Mouse (Mus musculus) kidney, adult 2 months (tissue): Measurements from ENCODE around the gene Plekhn1. TPM values are rescaled to one million over a fixed set of nuclear protein-coding genes. Genes with fewer than 3 reads are reported as not detected.

Source experiments
- DNase-seq: peaks from one replicate; pipeline ENCODE4 v3.0.0; 2021
- H3K27ac ChIP-seq: fragments of 200-500 bp; 2 replicates; pipeline ENCODE4 v1.5.1; 2012; ENCODE audit warnings: low read depth, low read length, control low read depth, inconsistent platforms; ENCODE audit not compliant: insufficient read depth
- H3K27me3 ChIP-seq: fragments of 200-500 bp; replicated peaks from 2 replicates; pipeline ENCODE4 v1.6.1; 2012; ENCODE audit warnings: mild to moderate bottlenecking, moderate library complexity, low read length, inconsistent platforms; ENCODE audit not compliant: control insufficient read depth, insufficient read depth
- H3K36me3 ChIP-seq: fragments of 200-500 bp; 2 replicates; pipeline ENCODE4 v1.6.1; 2012; ENCODE audit warnings: mild to moderate bottlenecking, moderate library complexity, low read length, inconsistent platforms; ENCODE audit not compliant: control insufficient read depth, insufficient read depth
- H3K4me1 ChIP-seq: fragments of 200-500 bp; 2 replicates; pipeline ENCODE4 v1.6.1; 2011; ENCODE audit warnings: low read length; ENCODE audit not compliant: control insufficient read depth, insufficient read depth
- H3K4me3 ChIP-seq: fragments of 200-500 bp; 2 replicates; pipeline ENCODE4 v1.5.1; 2011; ENCODE audit warnings: mild to moderate bottlenecking, low read depth, low read length, control low read depth; ENCODE audit not compliant: insufficient read depth
- CTCF ChIP-seq: fragments of 200-500 bp; conservative IDR thresholded peaks from 2 replicates; pipeline ENCODE4 v1.5.1; 2011; ENCODE audit warnings: low read depth, mild to moderate bottlenecking, control low read depth, low read length, moderate library complexity, mixed read lengths; ENCODE audit not compliant: insufficient read depth, insufficient read length
- POLR2A ChIP-seq: fragments of 200-500 bp; IDR thresholded peaks from one replicate; pipeline ENCODE4 v1.6.1; 2011; ENCODE audit warnings: low read depth, low read length, control low read depth
- WGBS: fragments of 180-500 bp; shearing (Covaris S2); methylation state at CpG from one replicate; pipeline ENCODE4 v1.1.7; 2018; 5-methylcytosine and 5-hydroxymethylcytosine counted together
- polyA plus RNA-seq: library from polyadenylated mRNA; depleted of rRNA; stranded (reverse); fragments of >200 nt; gene quantifications from 2 replicates; pipeline ENCODE4 v1.2.3, GENCODE M21; 2012

Plekhn1 gene
- polyA plus RNA-seq, 1 experiment, result 34.8 TPM

DNA sequence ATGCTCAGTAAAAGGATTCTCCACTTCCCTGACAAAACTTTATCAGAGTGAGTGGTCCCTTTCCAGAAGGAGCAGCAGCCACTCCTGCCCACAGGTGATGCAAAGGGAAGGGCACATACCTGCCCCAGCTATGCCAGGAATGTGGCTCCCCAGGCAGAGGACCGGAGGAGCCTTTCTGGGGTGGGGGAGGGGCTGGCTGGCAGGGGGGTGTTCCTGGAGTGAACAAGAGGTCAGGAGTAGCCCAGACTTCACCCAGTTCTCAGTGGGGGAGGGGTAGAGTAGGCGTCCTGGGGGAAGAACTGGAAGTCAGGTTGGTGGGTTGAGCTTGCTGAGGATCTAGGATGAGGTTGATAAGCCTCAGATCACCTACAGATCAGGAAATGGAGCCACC is 41.5 kb downstream of the Plekhn1 start:
- 25% methylated on average over 2 of the region's 2 CpGs for WGBS
- DNase-seq, result peak; percentile 71
- Histone ChIP-seq H3K4me1 (peaks cover 56% of the 10 kb centered on the region), H3K4me3 (no peak overlapping the region), H3K27me3 (no peaks in the 10 kb centered on the region), H3K27ac (peak overlapping the region; percentile 98), H3K36me3 (no peaks in the 10 kb centered on the region)
- no peak for TF ChIP-seq CTCF
- no peak for TF ChIP-seq POLR2A

DNA sequence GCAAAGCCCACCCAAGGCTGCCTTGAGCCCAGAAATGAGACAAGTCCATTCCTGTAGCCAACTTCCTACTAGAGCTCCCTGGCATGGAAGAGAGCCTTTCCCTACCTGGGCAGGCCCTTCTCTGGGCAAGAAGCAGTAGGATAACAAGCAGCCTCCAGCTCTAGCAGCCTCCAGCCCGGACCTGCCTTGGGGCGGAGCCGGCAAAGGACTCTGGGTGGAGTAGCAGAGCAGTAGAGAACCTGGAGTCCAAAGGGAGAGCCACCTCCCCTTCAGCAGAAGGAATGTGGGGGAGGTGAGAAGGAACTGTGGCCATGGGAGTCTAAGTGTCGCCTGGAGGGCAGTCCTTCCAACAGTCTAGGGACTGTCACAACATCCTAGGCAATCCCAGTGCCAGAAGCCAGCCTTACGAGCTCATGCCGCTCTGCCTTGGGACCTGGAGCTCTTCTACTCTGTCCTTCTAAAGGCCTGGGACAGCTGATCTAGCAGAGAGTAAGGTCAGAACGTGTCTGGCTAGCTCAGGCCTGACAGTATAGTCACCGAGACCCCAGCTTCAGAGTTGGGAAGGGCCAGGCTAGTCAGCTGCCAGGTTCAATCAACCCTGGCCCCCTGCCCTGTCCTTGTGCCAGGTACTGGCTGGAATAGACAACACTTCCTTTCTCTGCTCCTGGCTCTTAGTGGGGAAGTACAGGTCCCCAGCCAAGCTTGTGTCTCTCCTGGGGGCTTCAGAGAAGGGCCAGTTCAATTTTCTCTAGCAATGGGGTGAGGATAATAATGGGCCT is 42.0 kb downstream of the Plekhn1 start:
- Histone ChIP-seq H3K4me1 (peaks cover 56% of the 10 kb centered on the region), H3K27ac (peak overlapping the region; percentile 98)
- WGBS, result 33% methylated on average over 8 of the region's 8 CpGs

DNA sequence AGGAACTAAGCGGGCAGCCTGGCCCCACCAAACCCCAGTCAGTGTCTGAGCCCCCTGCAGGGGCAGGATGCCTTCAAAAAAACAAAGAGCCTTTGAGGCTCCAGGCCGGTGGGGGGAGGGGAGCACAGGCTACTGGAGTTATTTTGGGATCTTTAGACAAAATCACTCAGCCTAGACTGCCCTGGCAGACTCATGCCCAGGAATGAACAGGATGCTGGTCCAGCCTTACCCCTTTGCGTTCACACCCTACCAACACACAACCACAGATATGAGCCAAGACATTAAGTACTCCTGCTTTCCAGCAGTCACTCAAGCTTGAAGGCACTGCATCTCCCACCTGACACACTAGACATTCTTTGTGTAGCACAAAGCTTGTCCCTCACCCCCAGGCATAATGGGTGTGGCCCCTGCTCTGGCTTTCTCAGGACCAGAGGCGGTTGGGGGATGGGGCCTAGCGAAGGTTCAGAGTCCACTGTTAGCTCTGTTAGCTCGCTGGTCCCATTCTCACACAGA is 45.8 kb downstream of the Plekhn1 start:
- TF ChIP-seq CTCF (no peak), POLR2A (no peak)
- H3K27ac ChIP-seq, result peak overlapping the region; percentile 12; the same call in 1 of the 2 replicates

More for the DNA sequence above, 42.0 kb downstream of the Plekhn1 start:
- TF ChIP-seq POLR2A (peak; percentile 22), CTCF (no peak)
- Histone ChIP-seq H3K27me3 (no peaks in the 10 kb centered on the region), H3K4me3 (peak overlapping the region; percentile 20; the same call in 1 of the 2 replicates), H3K36me3 (no peaks in the 10 kb centered on the region)
- DNase-seq, result peak; percentile 92

DNA sequence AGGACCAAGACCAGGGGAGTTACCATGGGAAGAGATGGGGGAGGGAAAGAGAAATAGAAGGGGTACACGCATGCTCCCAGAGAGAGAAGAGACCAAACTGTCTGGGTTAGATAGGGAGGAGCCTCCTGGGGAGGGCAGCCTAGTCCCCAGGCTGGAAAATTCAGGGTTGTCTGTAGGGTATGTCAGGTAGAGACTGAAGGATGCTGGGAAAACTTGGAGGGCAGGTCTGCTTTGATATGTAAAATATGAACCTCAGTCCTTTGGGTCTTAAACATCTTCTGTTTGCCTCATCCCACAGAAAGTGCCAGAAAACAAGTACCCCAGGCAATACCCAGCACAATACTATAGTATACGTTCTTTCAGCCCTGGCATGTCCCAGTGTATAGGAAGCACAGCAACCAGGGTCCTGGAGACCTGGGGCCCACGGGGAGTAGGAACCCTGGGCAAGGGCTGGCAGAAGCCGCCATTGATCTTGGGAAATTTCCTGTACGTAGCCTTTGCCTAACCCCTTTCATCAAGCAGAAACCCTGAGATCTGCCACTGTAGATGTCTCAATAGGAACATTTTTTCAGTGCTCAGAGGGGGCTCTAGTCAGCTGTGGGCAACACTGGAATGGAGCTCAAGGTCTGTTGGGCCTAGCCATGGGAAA is 46.4 kb downstream of the Plekhn1 start:
- H3K4me1 ChIP-seq, result peaks cover 40% of the 10 kb centered on the region
- no peak overlapping the region for H3K27ac ChIP-seq
- WGBS, result 83% methylated on average over 5 of the region's 5 CpGs
- TF ChIP-seq POLR2A (no peak), CTCF (no peak)
- H3K36me3 ChIP-seq, result no peaks in the 10 kb centered on the region
- DNase-seq, result no peak
- no peak overlapping the region for H3K4me3 ChIP-seq
- no peaks in the 10 kb centered on the region for H3K27me3 ChIP-seq

More for the DNA sequence above, 45.8 kb downstream of the Plekhn1 start:
- no peaks in the 10 kb centered on the region for H3K27me3 ChIP-seq
- WGBS, result 41% methylated on average over 6 of the region's 6 CpGs
- no peaks in the 10 kb centered on the region for H3K36me3 ChIP-seq
- DNase-seq, result peak; percentile 77
- H3K4me1 ChIP-seq, result peaks cover 46% of the 10 kb centered on the region
- H3K4me3 ChIP-seq, result no peak overlapping the region

DNA sequence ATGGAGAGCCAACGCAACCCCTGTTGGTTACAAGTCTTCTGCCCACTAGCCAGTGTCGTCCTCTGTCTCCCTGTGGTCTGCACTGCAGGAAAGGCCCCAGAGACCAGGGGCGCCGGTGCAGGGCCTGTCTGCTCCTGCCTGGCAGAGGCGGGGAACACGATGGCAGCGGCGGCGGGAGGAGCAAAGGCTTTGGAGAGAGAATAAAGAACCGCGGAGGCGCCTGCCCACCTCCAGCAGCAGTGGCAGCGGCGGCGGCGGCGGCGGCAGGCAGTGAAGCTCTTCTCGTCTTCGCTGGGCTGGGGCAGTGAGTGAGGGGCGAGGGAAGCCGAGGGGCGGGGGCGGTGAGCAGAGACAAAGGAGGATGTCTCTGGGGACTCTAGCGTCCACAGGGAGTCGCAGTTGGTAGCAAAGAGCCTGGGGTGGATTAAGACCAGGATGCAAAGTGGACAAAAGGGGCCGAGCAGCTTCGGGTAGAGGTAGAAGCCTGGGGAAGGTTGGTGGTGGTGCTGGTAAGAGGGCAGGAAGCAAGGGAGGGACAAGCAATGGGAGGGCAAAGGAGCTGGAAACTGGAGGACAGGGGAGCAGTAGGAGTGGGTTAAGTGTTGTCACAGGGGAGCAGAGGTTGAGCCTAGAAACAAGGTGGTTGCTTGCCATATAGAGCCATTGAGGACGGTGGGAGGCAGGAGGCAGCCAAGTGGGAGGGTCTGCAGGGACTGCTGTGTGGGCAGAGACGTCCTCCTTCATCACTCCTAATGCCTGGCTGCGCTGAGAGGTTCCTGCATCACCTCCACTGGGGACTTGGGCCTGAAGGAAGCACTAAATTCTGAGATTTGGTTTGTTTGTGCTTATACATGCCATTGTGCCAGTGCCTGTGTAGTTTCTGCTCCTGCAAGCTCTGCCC is 48.5 kb downstream of the Plekhn1 start:
- no peaks in the 10 kb centered on the region for H3K27me3 ChIP-seq
- no peak overlapping the region for H3K4me3 ChIP-seq
- no peak for TF ChIP-seq POLR2A
- no peak for TF ChIP-seq CTCF
- no peak overlapping the region for H3K27ac ChIP-seq
- WGBS, result 58% methylated on average over 31 of the region's 31 CpGs
- no peaks in the 10 kb centered on the region for H3K36me3 ChIP-seq
- H3K4me1 ChIP-seq, result peaks cover 25% of the 10 kb centered on the region
- no peak for DNase-seq

DNA sequence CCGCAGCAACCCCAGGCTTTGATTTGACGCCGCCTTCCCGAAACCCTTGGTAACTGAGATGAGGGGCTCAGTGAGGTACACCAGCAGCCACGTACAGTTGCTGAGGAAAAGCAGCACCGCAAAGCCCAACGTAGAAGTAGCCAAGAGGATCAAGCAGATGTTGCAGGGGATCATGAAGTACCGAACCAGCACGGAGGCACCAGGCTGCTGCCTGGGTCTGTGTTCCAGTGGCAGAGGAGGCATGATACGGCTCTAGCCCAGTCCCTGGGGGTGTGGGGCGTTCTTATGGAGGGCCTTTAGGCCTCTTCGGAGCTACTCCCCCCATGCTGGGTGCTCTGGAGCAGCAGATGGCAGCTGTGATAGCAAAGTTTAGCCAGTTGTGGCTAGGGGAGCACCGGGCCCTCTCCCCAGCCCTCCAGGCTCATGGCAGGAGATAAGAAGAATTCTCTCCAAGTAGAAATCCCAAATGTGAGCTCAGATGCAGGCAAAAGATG is 49.2 kb downstream of the Plekhn1 start:
- no peaks in the 10 kb centered on the region for H3K27me3 ChIP-seq
- H3K4me3 ChIP-seq, result no peak overlapping the region
- TF ChIP-seq CTCF, result no peak
- TF ChIP-seq POLR2A, result no peak
- no peak overlapping the region for H3K27ac ChIP-seq
- H3K4me1 ChIP-seq, result peaks cover 22% of the 10 kb centered on the region
- DNase-seq, result no peak
- WGBS, result 88% methylated on average over 13 of the region's 13 CpGs
- no peaks in the 10 kb centered on the region for H3K36me3 ChIP-seq
